Mouse (Mus musculus): ENCODE measurements at regions not wholly inside any gene's neighbourhood (a gene's known extent, or its start where the extent isn't known, plus 50 kb on each side); places are given as distances from the start of the nearest gene placed in this dataset.

DNA sequence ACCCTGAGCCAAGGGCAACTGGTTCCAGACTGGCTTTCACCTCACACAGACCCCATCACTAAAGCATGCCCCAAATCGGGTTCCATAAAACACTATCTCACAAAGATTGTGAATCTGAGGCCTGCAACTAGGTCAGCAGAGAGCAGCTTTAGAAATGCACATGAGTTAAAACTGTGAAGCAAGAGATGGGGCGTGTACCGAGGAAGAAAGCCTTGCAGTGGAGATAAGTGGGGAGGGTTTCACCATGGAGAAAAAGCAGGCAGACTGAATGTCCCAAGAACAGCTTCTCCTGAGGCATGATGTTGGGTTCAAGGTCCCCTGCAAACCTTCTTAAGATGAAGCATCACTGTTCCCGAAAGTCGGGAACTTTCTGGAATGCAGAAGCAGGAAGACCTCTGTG lies 77.7 kb upstream of the Cited2 start:
- no peaks in the 10 kb centered on the region for H3K9me3 ChIP-seq
- H3K36me3 ChIP-seq = no peaks in the 10 kb centered on the region
- no peak overlapping the region for H3K27ac ChIP-seq
- no peaks in the 10 kb centered on the region for H3K27me3 ChIP-seq
- H3K4me1 ChIP-seq = no peaks in the 10 kb centered on the region
- ATAC-seq (ENCODE audit: insufficient number of reproducible peaks, insufficient read depth, low FRiP score, low TSS enrichment, low read depth) = no peak
- H3K9ac ChIP-seq = no peak overlapping the region
- WGBS = 90% methylated on average over 5 of the region's 5 CpGs
- no peak overlapping the region for H3K4me2 ChIP-seq
- H3K4me3 ChIP-seq = no peak overlapping the region

DNA sequence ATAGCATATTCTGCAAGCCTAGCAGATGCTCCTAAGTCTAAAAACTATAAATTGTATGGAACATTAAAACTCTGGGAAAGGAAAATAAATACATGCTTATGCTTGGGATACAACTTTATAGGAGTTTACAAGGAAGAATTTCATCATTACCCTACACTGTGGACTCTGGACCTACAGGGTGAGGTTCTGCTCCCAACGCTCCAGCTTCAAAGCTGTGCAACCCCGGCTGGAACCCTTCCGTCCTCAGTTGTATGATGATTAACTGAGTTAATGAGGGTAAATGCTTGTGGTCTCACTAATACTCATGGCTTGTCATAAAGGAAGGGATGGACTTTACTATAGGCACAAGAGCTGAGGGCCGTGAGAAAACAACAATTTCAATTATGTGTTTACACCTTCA lies 76.6 kb upstream of the Cited2 start:
- WGBS = 92% methylated on average over 4 of the region's 4 CpGs
- Histone ChIP-seq H3K9me3 (no peaks in the 10 kb centered on the region), H3K4me3 (no peak overlapping the region), H3K27ac (no peak overlapping the region), H3K9ac (no peak overlapping the region), H3K4me2 (no peak overlapping the region), H3K4me1 (no peaks in the 10 kb centered on the region), H3K36me3 (no peaks in the 10 kb centered on the region), H3K27me3 (no peaks in the 10 kb centered on the region)
- no peak for ATAC-seq (ENCODE audit: insufficient number of reproducible peaks, insufficient read depth, low FRiP score, low TSS enrichment, low read depth)

DNA sequence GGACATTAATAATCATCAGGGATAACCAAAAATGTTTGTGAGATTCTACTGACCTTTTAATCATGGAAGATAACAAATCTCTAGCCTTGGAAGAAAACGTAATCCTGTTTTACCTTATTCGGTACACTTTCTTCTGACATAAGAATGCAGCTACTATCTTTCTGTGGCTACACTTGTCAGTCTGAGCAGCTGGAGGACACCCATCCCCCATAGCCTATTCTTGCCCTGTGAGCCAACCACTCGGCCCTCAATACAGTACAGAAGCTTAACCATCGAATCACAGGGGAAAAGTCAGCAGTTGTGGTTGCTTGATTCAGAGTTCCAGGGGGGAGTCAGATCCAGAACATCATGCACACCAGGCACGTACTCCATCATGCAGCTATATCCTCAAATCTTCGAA lies 74.9 kb upstream of the Cited2 start:
- Histone ChIP-seq H3K27me3 (no peaks in the 10 kb centered on the region), H3K9ac (no peak overlapping the region), H3K9me3 (no peaks in the 10 kb centered on the region), H3K4me3 (no peak overlapping the region), H3K36me3 (no peaks in the 10 kb centered on the region), H3K4me1 (no peaks in the 10 kb centered on the region), H3K4me2 (no peak overlapping the region), H3K27ac (no peak overlapping the region)
- 68% methylated on average over 6 of the region's 6 CpGs for WGBS
- ATAC-seq (ENCODE audit: insufficient number of reproducible peaks, insufficient read depth, low FRiP score, low TSS enrichment, low read depth) = no peak

DNA sequence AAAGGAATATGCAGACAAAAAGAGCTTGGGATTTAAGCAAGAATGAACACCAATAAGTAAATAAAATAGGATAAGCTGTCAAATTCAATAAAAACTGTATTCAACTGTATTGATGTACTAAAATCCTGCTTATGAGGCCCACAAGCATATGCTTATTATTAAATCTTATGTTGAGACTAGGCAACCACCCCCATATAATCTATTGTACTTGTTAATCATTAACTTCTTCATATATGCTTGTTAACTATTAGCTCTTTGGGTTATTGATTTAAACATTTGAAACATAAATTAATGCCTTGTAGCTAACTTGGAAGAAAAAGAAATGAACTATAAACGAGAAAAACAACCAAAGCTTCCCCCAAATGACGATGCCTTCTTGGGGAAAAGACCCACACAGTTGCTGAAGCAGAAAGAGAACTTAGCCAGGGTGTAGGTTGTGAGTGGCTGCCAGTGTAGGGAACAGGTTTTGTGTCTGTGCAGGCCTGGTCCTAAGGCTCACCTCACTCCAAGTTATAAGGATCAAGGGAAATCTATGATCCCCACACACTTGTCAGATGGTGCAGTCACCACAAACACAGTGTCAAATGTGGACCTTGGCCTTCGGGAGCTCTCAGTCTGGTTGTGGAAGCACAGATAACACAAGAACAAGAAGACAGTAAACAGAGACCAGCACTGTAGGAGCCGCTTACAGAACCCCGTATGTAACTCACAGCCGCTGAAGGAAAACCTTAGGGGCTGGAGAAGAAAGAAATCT lies 71.8 kb upstream of the Cited2 start:
- Histone ChIP-seq H3K4me1 (peaks cover 8% of the 10 kb centered on the region), H3K36me3 (no peaks in the 10 kb centered on the region), H3K27me3 (0 out of 2 replicates have a peak, but pooled peaks cover 3% of the 10 kb centered on the region), H3K9ac (no peak overlapping the region), H3K9me3 (no peaks in the 10 kb centered on the region), H3K4me3 (no peak overlapping the region), H3K27ac (no peak overlapping the region), H3K4me2 (no peak overlapping the region)
- no peak for ATAC-seq (ENCODE audit: insufficient number of reproducible peaks, insufficient read depth, low FRiP score, low TSS enrichment, low read depth)
- 83% methylated on average over 6 of the region's 6 CpGs for WGBS

DNA sequence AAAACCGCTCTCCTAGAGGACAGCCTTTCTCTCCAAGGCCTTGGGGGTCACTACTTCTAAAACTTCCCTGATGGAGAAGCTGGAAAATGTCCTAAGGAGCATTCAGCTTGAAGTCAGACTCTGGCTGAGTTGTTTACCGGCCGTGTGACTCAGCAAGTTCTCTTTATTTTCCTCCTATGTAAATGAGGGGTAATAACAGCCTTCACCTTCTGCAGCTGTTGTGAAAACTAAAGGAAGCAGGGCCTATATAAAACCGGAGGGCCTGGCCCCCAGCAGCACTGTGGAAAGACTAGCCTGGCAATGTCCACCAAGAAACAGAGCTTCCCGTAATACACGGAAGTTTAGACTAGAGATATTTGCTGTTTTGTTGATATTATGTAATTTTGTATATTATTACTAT lies 69.7 kb upstream of the Cited2 start:
- H3K4me3 ChIP-seq = no peak overlapping the region
- no peak for ATAC-seq (ENCODE audit: insufficient number of reproducible peaks, insufficient read depth, low FRiP score, low TSS enrichment, low read depth)
- no peaks in the 10 kb centered on the region for H3K9me3 ChIP-seq
- 0 out of 2 replicates have a peak, but pooled peaks cover 3% of the 10 kb centered on the region for H3K27me3 ChIP-seq
- WGBS = 41% methylated on average over 6 of the region's 6 CpGs
- H3K4me2 ChIP-seq = no peak overlapping the region
- H3K9ac ChIP-seq = no peak overlapping the region
- H3K4me1 ChIP-seq = peaks cover 16% of the 10 kb centered on the region
- H3K36me3 ChIP-seq = no peaks in the 10 kb centered on the region
- H3K27ac ChIP-seq = no peak overlapping the region

- H3K4me2 ChIP-seq = no peak overlapping the region
- no peak overlapping the region for H3K9ac ChIP-seq
- 67% methylated on average over 9 of the region's 9 CpGs for WGBS
These were observed 69.2 kb upstream of the Cited2 start for GRCm38 (mm10) chr10:17653785-17654184.

GRCm38 (mm10) chr10:17654308-17654858 lies 68.6 kb upstream of the Cited2 start:
- 76% methylated on average over 2 of the region's 2 CpGs for WGBS

More at GRCm38 (mm10) chr10:17653785-17654184, 69.2 kb upstream of the Cited2 start:
- Histone ChIP-seq H3K9me3 (no peaks in the 10 kb centered on the region), H3K4me1 (peaks cover 16% of the 10 kb centered on the region), H3K36me3 (no peaks in the 10 kb centered on the region), H3K27me3 (0 out of 2 replicates have a peak, but pooled peaks cover 3% of the 10 kb centered on the region), H3K4me3 (no peak overlapping the region), H3K27ac (no peak overlapping the region)
- no peak for ATAC-seq (ENCODE audit: insufficient number of reproducible peaks, insufficient read depth, low FRiP score, low TSS enrichment, low read depth)

DNA sequence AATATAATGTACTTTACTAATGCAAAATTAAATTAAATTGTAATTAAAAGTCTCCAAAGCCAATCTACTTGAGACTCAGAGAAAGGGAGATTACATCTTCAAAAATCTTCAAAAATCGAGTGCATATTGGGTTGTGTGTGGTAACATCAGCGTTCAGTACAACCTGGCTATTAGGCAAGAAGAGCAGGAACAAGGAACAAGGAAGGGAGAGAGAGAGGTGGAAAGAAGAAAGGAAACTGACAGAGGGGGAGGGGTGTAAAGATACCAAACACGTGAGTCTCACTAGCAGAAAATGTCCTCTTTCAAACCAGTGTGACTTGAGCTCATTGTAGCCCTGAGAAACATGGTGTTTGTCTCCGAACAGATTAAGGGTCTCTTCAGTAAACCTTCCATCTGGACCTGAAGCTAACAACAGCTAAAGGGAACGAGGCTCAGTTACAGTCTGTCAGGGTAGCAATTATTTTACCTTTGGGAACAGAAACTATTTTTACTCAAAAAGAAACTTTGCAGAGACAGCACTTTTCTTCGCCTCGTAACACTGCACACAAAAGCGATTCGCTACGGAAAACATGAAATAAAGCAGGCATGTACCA lies 67.5 kb upstream of the Cited2 start:
- ATAC-seq (ENCODE audit: insufficient number of reproducible peaks, insufficient read depth, low FRiP score, low TSS enrichment, low read depth) = no peak
- Histone ChIP-seq H3K9ac (no peak overlapping the region), H3K4me2 (peak overlapping the region; percentile 46), H3K4me3 (peak overlapping the region; percentile 14; the same call in 1 of the 2 replicates), H3K27me3 (0 out of 2 replicates have a peak, but pooled peaks cover 3% of the 10 kb centered on the region), H3K9me3 (no peaks in the 10 kb centered on the region), H3K27ac (no peak overlapping the region), H3K4me1 (peaks cover 16% of the 10 kb centered on the region), H3K36me3 (no peaks in the 10 kb centered on the region)
- WGBS = 42% methylated on average over 10 of the region's 10 CpGs

More at GRCm38 (mm10) chr10:17654308-17654858, 68.6 kb upstream of the Cited2 start:
- H3K27me3 ChIP-seq = 0 out of 2 replicates have a peak, but pooled peaks cover 3% of the 10 kb centered on the region
- no peak overlapping the region for H3K4me3 ChIP-seq
- no peak overlapping the region for H3K4me2 ChIP-seq
- H3K27ac ChIP-seq = no peak overlapping the region
- peaks cover 16% of the 10 kb centered on the region for H3K4me1 ChIP-seq
- no peaks in the 10 kb centered on the region for H3K36me3 ChIP-seq
- ATAC-seq (ENCODE audit: insufficient number of reproducible peaks, insufficient read depth, low FRiP score, low TSS enrichment, low read depth) = no peak
- no peak overlapping the region for H3K9ac ChIP-seq
- H3K9me3 ChIP-seq = no peaks in the 10 kb centered on the region

- Histone ChIP-seq H3K36me3 (no peaks in the 10 kb centered on the region), H3K9ac (no peak overlapping the region), H3K4me1 (peaks cover 16% of the 10 kb centered on the region), H3K4me3 (peak overlapping the region; percentile 14; the same call in 1 of the 2 replicates), H3K27ac (no peak overlapping the region), H3K4me2 (peak overlapping the region; percentile 46), H3K9me3 (no peaks in the 10 kb centered on the region), H3K27me3 (0 out of 2 replicates have a peak, but pooled peaks cover 3% of the 10 kb centered on the region)
- WGBS = 63% methylated on average over 10 of the region's 10 CpGs
- ATAC-seq (ENCODE audit: insufficient number of reproducible peaks, insufficient read depth, low FRiP score, low TSS enrichment, low read depth) = no peak
These were observed 66.7 kb upstream of the Cited2 start for GRCm38 (mm10) chr10:17656305-17656704.

GRCm38 (mm10) chr10:17656872-17657482 lies 66.0 kb upstream of the Cited2 start:
- ATAC-seq (ENCODE audit: insufficient number of reproducible peaks, insufficient read depth, low FRiP score, low TSS enrichment, low read depth) = no peak
- Histone ChIP-seq H3K9ac (no peak overlapping the region), H3K36me3 (no peaks in the 10 kb centered on the region), H3K9me3 (no peaks in the 10 kb centered on the region), H3K4me3 (no peak overlapping the region), H3K4me2 (peak overlapping the region; percentile 46; the same call in 1 of the 2 replicates), H3K27me3 (0 out of 2 replicates have a peak, but pooled peaks cover 3% of the 10 kb centered on the region), H3K27ac (no peak overlapping the region), H3K4me1 (peaks cover 16% of the 10 kb centered on the region)
- 17% methylated on average over 8 of the region's 8 CpGs for WGBS

DNA sequence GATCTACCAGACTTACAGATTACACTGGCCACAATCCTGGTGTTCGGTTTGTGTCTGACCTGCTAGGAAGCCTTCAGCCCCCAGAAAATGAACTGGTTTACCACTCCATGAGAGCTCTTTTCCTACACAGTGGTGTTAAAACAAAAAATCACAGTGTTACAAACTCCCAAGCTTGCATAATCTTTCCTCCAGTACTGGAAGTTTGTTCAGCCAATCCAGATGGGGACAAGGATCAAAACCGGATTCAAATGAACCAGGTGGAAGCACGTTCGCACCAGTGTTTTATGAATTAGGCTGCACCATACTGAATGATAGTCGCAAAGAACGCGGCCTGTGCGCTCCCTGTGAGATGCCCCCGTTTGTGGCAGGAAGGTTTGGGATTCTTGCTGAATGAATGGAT lies 63.4 kb upstream of the Cited2 start:
- H3K27me3 ChIP-seq = 0 out of 2 replicates have a peak, but pooled peaks cover 2% of the 10 kb centered on the region
- no peak overlapping the region for H3K4me3 ChIP-seq
- H3K27ac ChIP-seq = no peak overlapping the region
- H3K4me1 ChIP-seq = peaks cover 16% of the 10 kb centered on the region
- H3K9me3 ChIP-seq = no peaks in the 10 kb centered on the region
- 91% methylated on average over 9 of the region's 9 CpGs for WGBS
- H3K9ac ChIP-seq = no peak overlapping the region
- no peak overlapping the region for H3K4me2 ChIP-seq
- no peaks in the 10 kb centered on the region for H3K36me3 ChIP-seq
- ATAC-seq (ENCODE audit: insufficient number of reproducible peaks, insufficient read depth, low FRiP score, low TSS enrichment, low read depth) = no peak

All from embryonic facial prominence, embryonic 13.5 days (tissue).